Mouse (Mus musculus) myocyte (in vitro differentiated cells): ENCODE measurements at regions not wholly inside any gene's neighbourhood (a gene's known extent, or its start where the extent isn't known, plus 50 kb on each side); places are given as distances from the start of the nearest gene placed in this dataset.

Experiments used
- E2F4 ChIP-seq: IDR thresholded peaks from one replicate; pipeline ENCODE4 v1.6.1; 2011; ENCODE audit warnings: mild to moderate bottlenecking, control low read depth, moderate library complexity; ENCODE audit not compliant: insufficient read depth
- MAX ChIP-seq: IDR thresholded peaks from one replicate; pipeline ENCODE4 v1.6.1; 2011; ENCODE audit warnings: low read depth, mild to moderate bottlenecking, control low read depth
- MYOG ChIP-seq, 3 experiments: IDR thresholded peaks; one replicate each; pipeline ENCODE4 v1.6.1; 2011; ENCODE audit warnings: control low read depth in 2 of 3, low read depth in 2 of 3, mild to moderate bottlenecking in 2 of 3; ENCODE audit not compliant: insufficient read length in 2 of 3, control insufficient read depth in 1 of 3, insufficient read depth in 1 of 3
- POLR2A ChIP-seq: IDR thresholded peaks from one replicate; pipeline ENCODE4 v1.6.1; 2011; ENCODE audit warnings: low read depth, mild to moderate bottlenecking, control low read depth, moderate library complexity; ENCODE audit not compliant: insufficient read length
- POLR2AphosphoS2 ChIP-seq: IDR thresholded peaks from one replicate; pipeline ENCODE4 v1.6.1; 2011; ENCODE audit warnings: low read depth, control low read depth; ENCODE audit not compliant: insufficient read length
- REST ChIP-seq: IDR thresholded peaks from one replicate; pipeline ENCODE4 v1.6.1; 2011; ENCODE audit warnings: mild to moderate bottlenecking, control low read depth, moderate library complexity; ENCODE audit not compliant: insufficient read depth, insufficient read length
- TCF12 ChIP-seq: IDR thresholded peaks from one replicate; pipeline ENCODE4 v1.6.1; 2011; ENCODE audit warnings: mild to moderate bottlenecking, control low read depth; ENCODE audit not compliant: poor library complexity, insufficient read depth, severe bottlenecking
- USF1 ChIP-seq: IDR thresholded peaks from one replicate; pipeline ENCODE4 v1.6.1; 2011; ENCODE audit warnings: low read depth, mild to moderate bottlenecking, control low read depth, moderate library complexity

DNA sequence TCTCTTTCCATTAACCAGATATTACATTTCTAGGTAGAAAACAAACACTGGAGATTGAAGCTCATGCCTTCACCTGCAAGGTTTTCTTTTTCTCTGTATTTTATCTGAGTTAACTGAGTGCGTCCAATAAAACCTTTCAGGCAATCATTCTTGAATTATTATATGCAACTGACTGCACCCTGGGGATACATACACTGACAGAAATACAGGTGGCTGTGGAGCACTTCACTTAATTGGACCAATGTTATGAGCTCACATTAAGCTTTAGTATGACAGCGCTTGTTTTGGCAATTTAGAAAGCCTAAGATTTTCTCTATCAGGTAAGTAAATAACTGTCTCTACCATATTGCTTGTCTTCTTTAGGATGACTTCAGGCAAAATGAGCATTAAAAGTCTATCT is 864.0 kb downstream of the Slitrk1 start:
- no peak for TF ChIP-seq USF1
- no peak for TF ChIP-seq POLR2A
- TF ChIP-seq MAX, result no peak
- no peak for TF ChIP-seq MYOG (IDR thresholded peaks at IDR 0.05; ENCODE audit: control insufficient read depth in 1 of 3, insufficient read depth in 1 of 3, insufficient read length in 2 of 3, low read depth in 2 of 3)
- TF ChIP-seq REST, result no peak
- no peak for TF ChIP-seq E2F4
- TF ChIP-seq POLR2AphosphoS2, result no peak
- no peak for TF ChIP-seq TCF12
